19 mouse cellular contexts compared by ENCODE assay signal in genomic region chr19:34745012-34745411, GRCm38 (mm10). TPM values are rescaled to one million over a fixed set of nuclear protein-coding genes. Genes with fewer than 3 reads are reported as not detected.
DNase-seq lines count a peak whose midpoint lies in the region; ATAC-seq and TF ChIP-seq lines count a peak whose summit lies in the region.
"Had no signal": no experiment of that assay in that cellular context is flagged by ENCODE, and none has a peak within 500 bp of the region (broad histone marks: within the 10 kb centered on the region; RNA-seq: fewer than 3 reads in every experiment).

No protein-coding gene starts in this region.

- intact Hi-C loops in heart, postnatal 25 days (cut with DNase I) = loop anchor here (5.0 kb wide), 1 partner anchor 48 kb away; no protein-coding TSS in a partner anchor

- 77% methylated on average over 8 of the region's 8 CpGs for WGBS in intestine, embryonic 14.5 days
- WGBS in intestine, postnatal 0 days = 87% methylated on average over 8 of the region's 8 CpGs
- WGBS in lung, embryonic 14.5 days = 62% methylated on average over 8 of the region's 8 CpGs
- WGBS in liver, postnatal 0 days (ENCODE audit: insufficient replicate concordance) = 59% methylated on average over 8 of the region's 8 CpGs
- 87% methylated on average over 8 of the region's 8 CpGs for WGBS in forebrain, embryonic 13.5 days

- no peaks in the 10 kb centered on the region; the same call in 1 of the 2 replicates for H3K4me1 ChIP-seq in intestine, embryonic 14.5 days (replicated peaks; ENCODE audit: control insufficient read depth, insufficient read depth, low read length)
- no peaks in the 10 kb centered on the region for H3K4me1 ChIP-seq in intestine, postnatal 0 days (replicated peaks; ENCODE audit: control insufficient read depth, insufficient read depth, low read length)
- H3K4me1 ChIP-seq in lung, embryonic 14.5 days (ENCODE audit: insufficient read depth) = no peaks in the 10 kb centered on the region
- no peaks in the 10 kb centered on the region for H3K4me1 ChIP-seq in liver, postnatal 0 days (ENCODE audit: insufficient read depth)
- H3K4me1 ChIP-seq in forebrain, embryonic 13.5 days = peaks cover 13% of the 10 kb centered on the region; the same call in 1 of the 2 replicates

- H3K9ac ChIP-seq in intestine, embryonic 14.5 days (ENCODE audit: low read length) = no peak overlapping the region
- no peak overlapping the region for H3K9ac ChIP-seq in intestine, postnatal 0 days (ENCODE audit: low read depth, low read length)
- H3K9ac ChIP-seq in lung, embryonic 14.5 days = peak overlapping the region; percentile 16
- H3K9ac ChIP-seq in liver, postnatal 0 days (replicated peaks) = 0 out of 2 replicates have a peak overlapping the region, but pooled peaks have one; percentile 70
- H3K9ac ChIP-seq in forebrain, embryonic 13.5 days = no peak overlapping the region
- H3K9ac ChIP-seq: embryonic facial prominence, embryonic 15.5 days; forebrain, embryonic 12.5 days; limb, embryonic 15.5 days had no signal

- DNase-seq in heart, adult 11 months = peak; percentile 82
- DNase-seq in heart, postnatal 25 days (ENCODE audit: low spot score) = no peak
- DNase-seq in intestine, embryonic 14.5 days (ENCODE audit: low spot score) = peak; percentile 48
- no peak for DNase-seq in lung, embryonic 14.5 days
- no peak for DNase-seq in lung, postnatal 4 days
- no peak for DNase-seq in liver, postnatal 0 days
- DNase-seq: cerebellum, postnatal 14 days; embryo, embryonic 11 days; gastrocnemius, postnatal 25 days; retina, postnatal 1 day; thymus, postnatal 25 days had no signal

- no peak overlapping the region for H3K4me2 ChIP-seq in intestine, embryonic 14.5 days (ENCODE audit: low read length)
- H3K4me2 ChIP-seq in intestine, postnatal 0 days (replicated peaks; ENCODE audit: low read depth) = no peak overlapping the region
- peak overlapping the region; percentile 87 for H3K4me2 ChIP-seq in lung, embryonic 14.5 days
- peak overlapping the region; percentile 78 for H3K4me2 ChIP-seq in liver, postnatal 0 days (ENCODE audit: low read depth, low read length)
- H3K4me2 ChIP-seq in forebrain, embryonic 13.5 days = no peak overlapping the region
- H3K4me2 ChIP-seq: embryonic facial prominence, embryonic 15.5 days; forebrain, embryonic 12.5 days; limb, embryonic 15.5 days had no signal

- H3K36me3 ChIP-seq in intestine, embryonic 14.5 days (ENCODE audit: control insufficient read depth, insufficient read depth, low read length) = no peaks in the 10 kb centered on the region
- H3K36me3 ChIP-seq in intestine, postnatal 0 days (ENCODE audit: control insufficient read depth, insufficient read depth) = no peaks in the 10 kb centered on the region
- H3K36me3 ChIP-seq in lung, embryonic 14.5 days (ENCODE audit: insufficient read depth) = no peaks in the 10 kb centered on the region
- no peaks in the 10 kb centered on the region for H3K36me3 ChIP-seq in liver, postnatal 0 days (replicated peaks; ENCODE audit: insufficient read depth, low read length)
- no peaks in the 10 kb centered on the region for H3K36me3 ChIP-seq in forebrain, embryonic 13.5 days (ENCODE audit: poor library complexity, severe bottlenecking)
- H3K36me3 ChIP-seq: embryonic facial prominence, embryonic 15.5 days; forebrain, embryonic 12.5 days; limb, embryonic 15.5 days had no signal

- H3K9me3 ChIP-seq in intestine, embryonic 14.5 days (ENCODE audit: control insufficient read depth, low read length) = no peaks in the 10 kb centered on the region
- no peaks in the 10 kb centered on the region for H3K9me3 ChIP-seq in intestine, postnatal 0 days (ENCODE audit: control insufficient read depth)
- H3K9me3 ChIP-seq in lung, embryonic 14.5 days (ENCODE audit: low read depth, low read length) = no peaks in the 10 kb centered on the region
- no peaks in the 10 kb centered on the region for H3K9me3 ChIP-seq in liver, postnatal 0 days (ENCODE audit: low read length)
- H3K9me3 ChIP-seq in forebrain, embryonic 13.5 days (replicated peaks) = no peaks in the 10 kb centered on the region
- H3K9me3 ChIP-seq: embryonic facial prominence, embryonic 15.5 days; forebrain, embryonic 12.5 days; limb, embryonic 15.5 days; megakaryocyte, embryonic 14.5 days had no signal

- no peak overlapping the region for H3K27ac ChIP-seq in intestine, embryonic 14.5 days (ENCODE audit: low read depth)
- no peak overlapping the region for H3K27ac ChIP-seq in intestine, postnatal 0 days (ENCODE audit: low read depth, low read length)
- peak overlapping the region; percentile 36; the same call in 1 of the 2 replicates for H3K27ac ChIP-seq in lung, embryonic 14.5 days (ENCODE audit: low read depth)
- peak overlapping the region; percentile 93 for H3K27ac ChIP-seq in liver, postnatal 0 days (ENCODE audit: low read depth)
- H3K27ac ChIP-seq in forebrain, embryonic 13.5 days = no peak overlapping the region
- H3K27ac ChIP-seq: embryonic facial prominence, embryonic 15.5 days; forebrain, embryonic 12.5 days; limb, embryonic 15.5 days had no signal

- peaks cover 14% of the 10 kb centered on the region for H3K27me3 ChIP-seq in intestine, embryonic 14.5 days (replicated peaks; ENCODE audit: control insufficient read depth, insufficient read depth, low read length)
- no peaks in the 10 kb centered on the region; the same call in 1 of the 2 replicates for H3K27me3 ChIP-seq in intestine, postnatal 0 days (replicated peaks; ENCODE audit: control insufficient read depth, insufficient read depth, low read length)
- peaks cover 4% of the 10 kb centered on the region for H3K27me3 ChIP-seq in lung, embryonic 14.5 days (ENCODE audit: insufficient read depth, low read length)
- no peaks in the 10 kb centered on the region for H3K27me3 ChIP-seq in liver, postnatal 0 days (ENCODE audit: insufficient read depth, low read length)
- peaks cover 29% of the 10 kb centered on the region for H3K27me3 ChIP-seq in forebrain, embryonic 13.5 days
- H3K27me3 ChIP-seq: CH12.LX had no signal

- no peak overlapping the region for H3K4me3 ChIP-seq in intestine, embryonic 14.5 days (ENCODE audit: low read depth, low read length)
- no peak overlapping the region for H3K4me3 ChIP-seq in intestine, postnatal 0 days (ENCODE audit: low read depth, low read length)
- peak overlapping the region; percentile 65 for H3K4me3 ChIP-seq in lung, embryonic 14.5 days (ENCODE audit: low read depth, low read length)
- H3K4me3 ChIP-seq in liver, postnatal 0 days (ENCODE audit: low read depth, low read length) = 0 out of 2 replicates have a peak overlapping the region, but pooled peaks have one; percentile 58
- H3K4me3 ChIP-seq in forebrain, embryonic 13.5 days = no peak overlapping the region
- H3K4me3 ChIP-seq: embryonic facial prominence, embryonic 15.5 days; forebrain, embryonic 12.5 days; limb, embryonic 15.5 days; megakaryocyte, embryonic 14.5 days had no signal

- no peak for TF ChIP-seq CTCF in intestine, postnatal 0 days (IDR thresholded peaks at IDR 0.05; ENCODE audit: low read depth)
- TF ChIP-seq CTCF in lung, embryonic 14.5 days (IDR thresholded peaks at IDR 0.05; ENCODE audit: low read depth) = no peak
- no peak for TF ChIP-seq CTCF in liver, postnatal 0 days (IDR thresholded peaks at IDR 0.05; ENCODE audit: low read depth)

- TF ChIP-seq EP300 in liver, postnatal 0 days (IDR thresholded peaks at IDR 0.05; ENCODE audit: low read depth) = no peak

- no peak for ATAC-seq in intestine, embryonic 14.5 days (replicated peaks; ENCODE audit: low FRiP score, low TSS enrichment, low read depth)
- ATAC-seq in intestine, postnatal 0 days = no peak
- no peak for ATAC-seq in lung, embryonic 14.5 days (ENCODE audit: insufficient read depth)
- ATAC-seq in liver, postnatal 0 days = no peak
- ATAC-seq in forebrain, embryonic 13.5 days = no peak
- ATAC-seq: midbrain, embryonic 16.5 days had no signal

RNA-seq across cellular contexts. Expression of gene Slc16a12, which starts 2.1 kb away (rescaled TPM):
- total RNA-seq in heart, postnatal 25 days (2021) = 1 to 10 TPM; 2.2 to 2.6 TPM
- polyA plus RNA-seq in intestine, embryonic 14.5 days (2014; fragmentation: Nextera tagmentation; extraction: Ambion mirVana) = 3.9 and 5.1 TPM in 2 replicates
- 5.3 and 6.8 TPM in 2 replicates for polyA plus RNA-seq in intestine, postnatal 0 days (2015; fragmentation: Nextera tagmentation; extraction: Ambion mirVana)
- 13.4 and 15.4 TPM in 2 replicates for polyA plus RNA-seq in lung, embryonic 14.5 days (2014; fragmentation: Nextera tagmentation; extraction: Ambion mirVana)
- polyA plus RNA-seq in liver, postnatal 0 days (2015; fragmentation: Nextera tagmentation; extraction: Ambion mirVana) = 17.1 and 22.6 TPM in 2 replicates
- 1.5 and 1.8 TPM in 2 replicates for polyA plus RNA-seq in forebrain, embryonic 13.5 days (2015; fragmentation: Nextera tagmentation; extraction: Ambion mirVana)

Comparison
In these comparisons a context has a peak if more than half of its experiments do, and no peak if none do; other contexts are left out.
1. DNase-seq: peak in heart, adult 11 months (single experiment) and intestine, embryonic 14.5 days (single experiment); none in heart, postnatal 25 days (single experiment), lung, embryonic 14.5 days (single experiment), lung, postnatal 4 days (0 of 2) and liver, postnatal 0 days (single experiment).
2. H3K27ac ChIP-seq: peak in lung, embryonic 14.5 days (single experiment) and liver, postnatal 0 days (single experiment); none in intestine, embryonic 14.5 days (single experiment), intestine, postnatal 0 days (single experiment) and forebrain, embryonic 13.5 days (single experiment).
3. H3K4me2 ChIP-seq: peak in lung, embryonic 14.5 days (single experiment) and liver, postnatal 0 days (single experiment); none in intestine, embryonic 14.5 days (single experiment), intestine, postnatal 0 days (single experiment) and forebrain, embryonic 13.5 days (single experiment).
4. H3K4me3 ChIP-seq: peak in lung, embryonic 14.5 days (single experiment) and liver, postnatal 0 days (single experiment); none in intestine, embryonic 14.5 days (single experiment), intestine, postnatal 0 days (single experiment) and forebrain, embryonic 13.5 days (single experiment).
5. H3K9ac ChIP-seq: peak in lung, embryonic 14.5 days (single experiment) and liver, postnatal 0 days (single experiment); none in intestine, embryonic 14.5 days (single experiment), intestine, postnatal 0 days (single experiment) and forebrain, embryonic 13.5 days (single experiment).